Mouse (Mus musculus) gastrocnemius, adult 2 months (tissue): ENCODE measurements around the gene Iqce. TPM values are rescaled to one million over a fixed set of nuclear protein-coding genes. Genes with fewer than 3 reads are reported as not detected.

ENCODE experiments used
- DNase-seq: peaks from one replicate; pipeline ENCODE4 v3.0.0; 2022
- H3K27ac ChIP-seq: fragments of 200-600 bp; 2 replicates; pipeline ENCODE4 v1.8.1; 2022; ENCODE audit warnings: mild to moderate bottlenecking
- H3K4me3 ChIP-seq: fragments of 200-600 bp; 2 replicates; pipeline ENCODE4 v1.8.1; 2022; ENCODE audit warnings: mild to moderate bottlenecking, moderate library complexity
- CTCF ChIP-seq: fragments of 200-600 bp; IDR thresholded peaks from 2 replicates; pipeline ENCODE4 v1.8.1; 2022; ENCODE audit warnings: antibody characterized with exemption, mild to moderate bottlenecking, moderate library complexity
- intact Hi-C: fragments of 180-260 bp; cut with DNase I; formaldehyde crosslinking; loops from one replicate; pipeline ENCODE4 v1.15.1; 2025
- total RNA-seq, 2 experiments: library from RNA; stranded (reverse); gene quantifications; 2 replicates each; pipeline ENCODE4 v1.2.3; 2021

Iqce gene
- total RNA-seq, 2 experiments from 2014 or later, result 2.2 to 3.3 TPM

- peak; percentile 99 for DNase-seq
- no peak for TF ChIP-seq CTCF
- Histone ChIP-seq H3K27ac (no peak overlapping the region; the same call in 1 of the 2 replicates), H3K4me3 (peak overlapping the region; percentile 77)
- intact Hi-C loops, result no loop called here
Measured at GRCm38 (mm10) chr5:140649101-140649667, 53.0 kb downstream of the Iqce start.

GRCm38 (mm10) chr5:140648519-140649100 lies 53.6 kb downstream of the Iqce start, which contains the start of gene Ttyh3:
Gene Ttyh3 (minus strand): TSS chr5:140649031.
- peak within 1 kb of the TSS; percentile 87 for H3K27ac ChIP-seq
- intact Hi-C loops, result no loop called here
- DNase-seq, result no peak
- TF ChIP-seq CTCF, result no peak
- peak within 1 kb of the TSS; percentile 77 for H3K4me3 ChIP-seq

GRCm38 (mm10) chr5:140647821-140648518 lies 54.2 kb downstream of the Iqce start:
- intact Hi-C loops, result no loop called here
- Histone ChIP-seq H3K4me3 (peak overlapping the region; percentile 77), H3K27ac (peak overlapping the region; percentile 87)
- peak; percentile 64 for DNase-seq
- no peak for TF ChIP-seq CTCF

DNA sequence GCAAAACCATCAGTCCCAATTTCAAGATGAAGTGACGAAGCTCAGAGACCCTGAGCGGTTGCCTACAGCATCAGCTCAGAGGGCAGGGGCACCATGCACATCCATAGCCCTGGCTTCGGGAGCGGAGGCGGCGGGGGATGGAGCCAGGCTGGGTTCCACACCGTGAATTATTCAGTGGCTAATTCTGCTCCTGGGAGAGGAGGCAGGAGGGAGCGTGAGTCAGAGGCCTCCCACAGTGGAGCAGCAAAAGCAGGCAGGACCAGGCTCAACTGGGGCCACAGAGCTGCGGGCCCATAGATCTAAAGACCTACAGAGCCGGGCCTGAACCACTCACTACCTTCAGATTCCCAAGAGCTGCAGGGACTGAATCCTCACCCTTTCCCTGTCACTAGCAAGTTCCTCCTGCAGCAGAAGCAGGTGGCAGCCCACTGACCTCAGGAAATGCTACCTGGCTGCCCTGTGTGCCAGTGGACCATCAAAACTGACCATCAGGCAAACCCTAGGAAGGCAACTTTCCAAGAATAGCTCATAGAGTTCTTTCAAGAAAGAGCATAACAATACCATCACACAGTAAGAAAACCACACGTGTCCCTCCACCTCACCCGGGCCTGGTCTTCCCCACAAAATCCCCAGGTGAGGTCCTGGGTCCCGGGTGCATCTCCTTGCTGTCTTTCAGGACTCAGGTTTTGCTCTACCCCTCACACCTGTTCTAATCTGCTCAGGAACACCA lies 55.0 kb downstream of the Iqce start:
- no peak for DNase-seq
- peak overlapping the region; percentile 87 for H3K27ac ChIP-seq
- intact Hi-C loops, result no loop called here
- H3K4me3 ChIP-seq, result peak overlapping the region; percentile 77
- no peak for TF ChIP-seq CTCF

DNA sequence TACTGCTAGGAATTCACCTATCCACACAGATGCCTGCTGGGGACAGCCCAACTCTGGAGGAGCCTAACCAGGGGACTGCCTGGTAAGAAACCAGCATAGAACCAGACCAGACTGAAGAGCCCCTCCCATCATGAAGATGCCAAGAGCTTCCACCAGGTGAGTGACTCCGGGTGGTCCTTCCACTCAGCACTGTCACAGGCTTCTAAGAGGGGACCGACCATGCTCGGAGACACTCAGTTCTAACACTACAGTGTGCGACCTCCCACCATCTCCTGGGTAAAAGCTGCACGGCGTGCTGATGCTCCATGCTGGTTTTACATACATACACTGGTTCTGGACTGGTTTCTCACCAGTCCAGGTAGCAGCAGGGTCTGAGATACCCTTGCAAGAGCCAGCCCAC lies 56.0 kb downstream of the Iqce start:
- intact Hi-C loops, result no loop called here
- H3K4me3 ChIP-seq, result no peak overlapping the region
- DNase-seq, result no peak
- no peak for TF ChIP-seq CTCF
- no peak overlapping the region for H3K27ac ChIP-seq

GRCm38 (mm10) chr5:140645454-140645853 lies 56.7 kb downstream of the Iqce start:
- H3K4me3 ChIP-seq, result no peak overlapping the region
- no peak for TF ChIP-seq CTCF
- H3K27ac ChIP-seq, result no peak overlapping the region
- no peak for DNase-seq
- intact Hi-C loops, result no loop called here

GRCm38 (mm10) chr5:140644702-140645201 lies 57.4 kb downstream of the Iqce start:
- H3K4me3 ChIP-seq, result no peak overlapping the region
- DNase-seq, result no peak
- TF ChIP-seq CTCF, result no peak
- intact Hi-C loops, result no loop called here
- no peak overlapping the region for H3K27ac ChIP-seq

GRCm38 (mm10) chr5:140644263-140644662 lies 57.9 kb downstream of the Iqce start:
- intact Hi-C loops, result no loop called here
- no peak for DNase-seq
- Histone ChIP-seq H3K4me3 (no peak overlapping the region), H3K27ac (no peak overlapping the region)
- TF ChIP-seq CTCF, result peak; percentile 43

DNA sequence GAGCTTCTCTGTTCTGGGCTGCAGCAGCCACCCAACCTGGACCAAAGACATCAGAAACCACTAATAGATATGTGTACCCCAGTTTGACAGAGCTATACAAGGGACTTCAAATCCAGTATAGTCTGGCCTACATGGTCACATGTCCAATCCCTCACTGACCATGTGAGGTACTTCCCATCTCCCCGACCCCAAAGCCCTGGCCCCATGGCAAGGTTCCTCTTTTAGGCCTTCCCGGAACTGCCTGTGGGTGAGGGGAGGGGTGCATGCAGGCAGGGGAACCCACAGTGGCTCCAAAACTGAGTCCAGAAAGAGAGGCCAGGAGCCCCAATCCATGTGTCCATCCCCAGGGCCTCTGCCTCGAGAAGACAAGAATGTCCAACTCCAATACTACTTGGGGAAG lies 60.1 kb downstream of the Iqce start:
- TF ChIP-seq CTCF, result no peak
- intact Hi-C loops, result no loop called here
- no peak overlapping the region for H3K4me3 ChIP-seq
- peak overlapping the region; percentile 79 for H3K27ac ChIP-seq
- DNase-seq, result peak; percentile 51

- 0 out of 2 replicates have a peak overlapping the region, but pooled peaks have one; percentile 3 for H3K4me3 ChIP-seq
- peak; percentile 56 for DNase-seq
- no peak for TF ChIP-seq CTCF
- intact Hi-C loops, result no loop called here
- peak overlapping the region; percentile 79 for H3K27ac ChIP-seq
Measured at GRCm38 (mm10) chr5:140641254-140641928, 60.8 kb downstream of the Iqce start.

GRCm38 (mm10) chr5:140640812-140641211 lies 61.4 kb downstream of the Iqce start:
- H3K27ac ChIP-seq, result peak overlapping the region; percentile 79
- DNase-seq, result no peak
- TF ChIP-seq CTCF, result peak; percentile 19; the same call in 1 of the 2 replicates
- no peak overlapping the region for H3K4me3 ChIP-seq
- intact Hi-C loops, result no loop called here

DNA sequence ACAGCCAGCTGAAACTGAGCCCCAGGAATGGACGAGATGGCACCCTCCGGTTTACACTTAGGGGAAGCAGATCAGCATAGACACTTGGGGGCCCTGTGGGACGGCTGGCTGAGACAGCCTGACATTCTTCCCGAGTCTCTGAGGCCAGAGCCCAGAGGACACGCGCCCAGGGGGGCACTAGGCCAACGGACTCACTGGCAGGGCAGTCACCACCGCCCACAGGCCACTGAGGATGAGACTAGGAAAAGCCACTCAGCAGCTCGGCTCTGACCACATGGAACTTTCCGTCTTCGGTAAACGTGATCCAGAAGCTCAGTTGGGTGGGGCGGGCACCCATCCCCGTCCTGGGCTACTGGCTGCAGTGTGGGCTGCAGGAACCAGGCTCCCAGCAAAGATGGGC lies 62.3 kb downstream of the Iqce start:
- intact Hi-C loops, result no loop called here
- peak overlapping the region; percentile 79 for H3K27ac ChIP-seq
- TF ChIP-seq CTCF, result peak; percentile 4; the same call in 1 of the 2 replicates
- H3K4me3 ChIP-seq, result peak overlapping the region; percentile 21
- peak; percentile 93 for DNase-seq
